Mouse (Mus musculus) liver, adult 2 months (tissue): ENCODE measurements around the gene Zfp599.

Experiments used
- CTCF ChIP-seq: fragments of 200-500 bp; IDR thresholded peaks from 2 replicates; pipeline ENCODE4 v1.5.1; 2011; ENCODE audit warnings: low read depth, low read length, control low read depth
- POLR2A ChIP-seq: fragments of 200-500 bp; IDR thresholded peaks from 2 replicates; pipeline ENCODE4 v1.6.1; 2011; ENCODE audit warnings: low read length, control low read depth; ENCODE audit not compliant: insufficient read depth; ENCODE audit errors: extremely low read depth

DNA sequence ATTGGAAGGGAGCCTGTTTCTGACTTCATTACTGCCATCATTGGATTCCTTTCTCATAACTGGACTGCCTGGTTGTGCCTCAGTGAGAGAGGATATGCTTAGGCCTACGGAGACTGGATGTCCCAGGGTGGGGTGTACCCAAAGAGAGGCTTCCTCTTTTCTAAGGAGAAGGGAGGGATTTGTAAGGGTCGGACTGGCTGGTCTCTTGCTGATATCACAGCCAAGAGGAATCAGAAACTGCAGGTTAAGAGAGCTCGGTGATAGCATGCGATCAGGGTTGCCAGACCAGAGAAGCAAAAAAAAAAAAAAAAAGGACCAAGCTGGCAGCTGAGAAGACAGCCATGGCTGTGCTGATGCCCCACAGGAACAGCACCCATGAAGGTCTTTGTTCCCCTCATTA is 3.1 kb downstream of the Zfp599 start:
- TF ChIP-seq CTCF = no peak
- no peak for TF ChIP-seq POLR2A
